Mouse (Mus musculus): Measurements from ENCODE around the gene Mepce.

Gene Mepce

DNA sequence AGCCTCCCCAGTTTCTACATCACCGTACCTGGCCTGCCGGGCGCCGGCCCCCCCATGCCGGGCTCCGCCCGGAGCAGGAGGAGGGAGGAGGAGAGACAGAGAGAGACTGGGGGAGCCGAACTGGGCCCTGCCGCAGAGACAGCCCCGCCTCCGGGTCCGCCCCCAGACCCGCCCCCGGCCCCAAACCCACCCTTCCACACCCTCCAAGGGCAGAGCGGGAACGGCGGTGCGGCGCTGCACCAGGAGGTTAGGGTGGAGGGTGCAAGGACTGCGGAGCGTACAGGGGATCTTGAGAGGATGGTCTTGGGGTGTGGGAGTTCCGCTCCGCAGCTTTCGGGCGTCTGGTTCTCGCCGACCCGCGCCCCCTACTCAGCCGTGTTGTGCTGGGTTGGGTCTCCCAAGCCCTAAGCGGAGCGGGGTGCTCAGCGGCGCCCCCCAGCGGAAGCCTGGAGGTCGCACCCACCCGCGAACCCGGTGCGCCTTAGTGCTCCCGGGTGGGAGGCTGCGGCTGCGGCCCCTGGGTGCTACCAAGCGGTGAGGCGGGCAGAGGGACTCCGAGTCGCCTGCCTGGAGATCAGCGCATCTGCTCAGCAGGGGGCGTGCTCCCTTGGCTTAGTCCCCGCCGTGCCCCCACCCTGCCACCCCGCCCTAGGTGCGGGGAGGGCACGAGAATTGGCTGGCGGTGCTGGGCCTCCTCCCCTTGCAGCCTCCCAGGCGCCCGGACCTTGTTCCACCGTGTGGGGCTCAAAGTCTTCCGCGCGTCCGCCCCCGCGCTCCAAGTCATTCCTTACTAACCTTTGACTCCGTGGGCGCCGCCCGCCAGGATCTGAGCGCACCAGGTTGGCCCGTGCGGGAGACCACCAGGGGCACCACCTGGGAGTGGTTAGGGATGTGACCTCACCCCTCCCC is 46.2 kb downstream of the Mepce start, which contains the start of gene Nyap1:
Nyap1 (minus strand) TSS at position 585 of the 909 bp plus-strand sequence.
- DNase-seq (ENCODE audit: low read depth): peak; percentile 90

DNA sequence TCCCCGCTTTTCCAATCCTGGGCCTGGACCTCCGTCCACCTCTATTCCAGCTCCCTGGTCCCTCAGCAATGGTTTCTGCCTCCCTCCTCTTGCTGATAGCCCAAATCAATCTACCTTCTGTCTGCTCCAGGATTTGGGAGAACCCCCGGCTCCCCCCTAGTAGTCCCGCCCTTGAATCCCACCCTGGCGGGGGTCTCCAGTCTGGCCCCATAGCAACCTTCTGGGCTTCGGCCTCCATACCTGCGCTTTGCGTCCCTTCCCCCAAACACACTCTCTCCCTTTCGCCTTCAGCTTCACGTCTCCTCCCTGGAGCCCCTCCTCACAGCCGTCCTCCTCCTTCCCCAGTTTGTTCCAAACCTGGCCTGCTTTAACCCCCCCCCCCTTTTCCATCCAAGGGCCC is 46.9 kb downstream of the Mepce start:
- no peak for DNase-seq (ENCODE audit: low read depth)

DNA sequence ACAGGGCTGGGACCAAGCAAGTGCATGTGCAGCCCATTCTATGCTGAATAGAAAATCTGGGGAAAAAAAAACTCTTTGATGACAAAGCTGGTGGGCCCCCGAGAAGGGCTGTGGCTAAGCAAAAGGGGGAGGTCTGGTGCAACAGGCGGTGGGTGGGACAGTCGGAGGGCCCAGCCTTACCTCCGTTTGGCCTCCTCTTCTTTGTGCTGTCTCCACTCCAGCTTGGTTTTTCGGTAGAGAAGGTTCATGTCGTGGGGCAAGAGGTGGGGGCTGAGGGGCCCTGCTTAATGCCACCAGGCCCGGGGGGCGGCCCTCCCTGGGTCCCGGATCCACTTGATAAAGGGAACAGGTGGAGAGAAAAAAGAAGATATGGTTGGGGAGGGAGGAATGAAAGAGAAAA is 48.0 kb downstream of the Mepce start:
- no peak for DNase-seq (ENCODE audit: low read depth)

GRCm38 (mm10) chr5:137738516-137738915 is 48.9 kb downstream of the Mepce start:
- DNase-seq (ENCODE audit: low read depth): peak; percentile 48

DNA sequence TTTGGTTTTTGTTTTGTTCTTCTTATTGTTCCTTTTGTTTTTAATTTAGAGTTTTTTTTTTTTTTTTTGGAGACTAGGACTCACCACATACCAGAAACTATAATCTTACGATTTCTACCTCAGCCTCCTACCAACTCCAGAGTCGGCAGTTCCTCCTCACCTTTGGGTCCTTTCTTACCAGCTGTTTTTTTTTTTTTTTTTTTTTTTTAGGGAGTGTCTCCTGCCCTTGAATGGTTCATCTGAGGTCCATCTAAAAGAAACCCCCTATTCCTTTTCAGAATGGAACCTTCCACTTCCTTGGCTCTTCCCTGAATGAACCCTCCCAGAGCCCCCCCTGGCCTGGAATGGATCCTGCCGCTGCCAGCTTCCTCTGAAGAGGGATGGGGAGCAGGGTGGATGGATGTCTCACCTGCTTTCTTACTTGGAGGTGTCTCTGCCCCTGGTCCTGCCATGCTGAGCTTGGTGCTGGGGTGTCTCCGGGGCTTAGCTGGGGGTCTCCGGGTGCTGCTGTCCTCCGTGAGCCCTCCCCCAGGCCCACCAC is 50.0 kb downstream of the Mepce start:
- no peak for DNase-seq (ENCODE audit: low read depth)

- DNase-seq (ENCODE audit: low read depth): no peak
Measured at GRCm38 (mm10) chr5:137734289-137735061, 53.0 kb downstream of the Mepce start.

DNA sequence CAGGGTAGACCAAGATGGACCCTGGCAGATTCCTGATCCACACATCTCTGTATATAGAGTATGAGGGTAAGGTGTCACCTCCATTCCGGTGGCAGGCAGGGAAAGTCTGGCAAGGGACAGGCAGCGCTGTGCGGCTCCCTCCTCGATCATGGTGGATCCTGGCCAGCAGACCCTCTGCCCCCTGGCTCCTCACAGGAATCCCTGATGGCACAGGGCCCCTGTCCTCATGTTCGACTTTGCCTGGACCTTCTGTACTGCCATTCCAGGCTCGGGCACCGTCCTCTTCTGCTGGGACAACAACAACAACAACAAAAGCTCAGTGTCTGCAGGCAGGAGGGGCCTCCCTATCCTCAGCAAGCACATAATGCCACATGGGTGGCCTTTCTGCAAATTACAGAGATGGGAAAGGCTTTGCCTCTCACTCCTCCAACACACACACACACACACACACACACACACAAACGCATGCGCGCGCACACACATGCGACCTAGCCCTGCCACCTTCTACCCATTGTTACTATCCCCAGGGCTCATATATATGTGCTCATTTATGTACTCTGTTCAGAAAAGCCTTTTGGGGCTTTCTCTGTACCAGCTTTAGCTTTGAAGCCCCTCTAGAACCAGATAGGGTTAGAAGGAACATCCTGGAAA is 53.7 kb downstream of the Mepce start:
- no peak for DNase-seq (ENCODE audit: low read depth)

All from naive thymus-derived CD4-positive, alpha-beta T cell, adult 2 months (primary cell).